Mouse (Mus musculus) lung, postnatal 0 days (tissue): ENCODE measurements around the gene Fnbp1l. TPM values are rescaled to one million over a fixed set of nuclear protein-coding genes. Genes with fewer than 3 reads are reported as not detected.

Experiments used
- ATAC-seq: fragments of 200-750 bp; cut with Nextera tagmentation; 2 replicates; pipeline ENCODE4 v1.8.0; 2017; ENCODE audit warnings: moderate library complexity
- DNase-seq: peaks from one replicate; pipeline ENCODE4 v3.0.0-alpha.2; 2016; ENCODE audit warnings: low spot score
- H3K27ac ChIP-seq: fragments of 300-500 bp; sonication (generic); 2 replicates; pipeline ENCODE4 v1.5.1; 2014; ENCODE audit warnings: antibody characterized with exemption, mild to moderate bottlenecking, low read length, mixed read lengths
- H3K27me3 ChIP-seq: fragments of 300-500 bp; sonication (generic); replicated peaks from 2 replicates; pipeline ENCODE4 v1.6.1; 2014; ENCODE audit warnings: low read length, mixed read lengths; ENCODE audit not compliant: insufficient read depth
- H3K36me3 ChIP-seq: fragments of 300-500 bp; sonication (generic); 2 replicates; pipeline ENCODE4 v1.6.1; 2014; ENCODE audit warnings: low read length, mixed read lengths; ENCODE audit not compliant: insufficient read depth
- H3K4me1 ChIP-seq: fragments of 300-500 bp; sonication (generic); 2 replicates; pipeline ENCODE4 v1.6.1; 2014; ENCODE audit warnings: antibody characterized with exemption, low read depth, low read length, mixed read lengths; ENCODE audit not compliant: insufficient read depth
- H3K4me2 ChIP-seq: fragments of 300-500 bp; sonication (generic); replicated peaks from 2 replicates; pipeline ENCODE4 v1.6.1; 2014; ENCODE audit warnings: low read depth, mild to moderate bottlenecking, low read length, moderate library complexity, mixed read lengths
- H3K4me3 ChIP-seq: fragments of 300-500 bp; sonication (generic); 2 replicates; pipeline ENCODE4 v1.5.1; 2014; ENCODE audit warnings: low read depth, low read length
- H3K9ac ChIP-seq: fragments of 300-500 bp; sonication (generic); replicated peaks from 2 replicates; pipeline ENCODE4 v1.6.1; 2014; ENCODE audit warnings: low read depth, mild to moderate bottlenecking
- H3K9me3 ChIP-seq: fragments of 300-500 bp; sonication (generic); 2 replicates; pipeline ENCODE4 v1.6.1; 2016; ENCODE audit warnings: low read length, mixed read lengths
- CTCF ChIP-seq: IDR thresholded peaks from 2 replicates; pipeline ENCODE4 v1.5.1; 2016; ENCODE audit warnings: antibody characterized with exemption, mild to moderate bottlenecking
- EP300 ChIP-seq: IDR thresholded peaks from 2 replicates; pipeline ENCODE4 v1.6.1; 2016; ENCODE audit warnings: antibody characterized with exemption, mild to moderate bottlenecking, control low read depth
- WGBS: fragments of 180-500 bp; shearing (Covaris S2); extraction: QIAGEN DNeasy Blood & Tissue Kit; methylation state at CpG from one replicate; pipeline ENCODE4 v1.1.7; 2014; 5-methylcytosine and 5-hydroxymethylcytosine counted together
- polyA plus RNA-seq: library from polyadenylated mRNA; unstranded; fragments of >200 nt; fragmentation: Nextera tagmentation; extraction: Ambion mirVana; gene quantifications from 2 replicates; pipeline ENCODE4 v1.2.1, GENCODE M21; 2015

The Fnbp1l gene
- polyA plus RNA-seq, 1 experiment from 2014 or later = 32.3 TPM

DNA sequence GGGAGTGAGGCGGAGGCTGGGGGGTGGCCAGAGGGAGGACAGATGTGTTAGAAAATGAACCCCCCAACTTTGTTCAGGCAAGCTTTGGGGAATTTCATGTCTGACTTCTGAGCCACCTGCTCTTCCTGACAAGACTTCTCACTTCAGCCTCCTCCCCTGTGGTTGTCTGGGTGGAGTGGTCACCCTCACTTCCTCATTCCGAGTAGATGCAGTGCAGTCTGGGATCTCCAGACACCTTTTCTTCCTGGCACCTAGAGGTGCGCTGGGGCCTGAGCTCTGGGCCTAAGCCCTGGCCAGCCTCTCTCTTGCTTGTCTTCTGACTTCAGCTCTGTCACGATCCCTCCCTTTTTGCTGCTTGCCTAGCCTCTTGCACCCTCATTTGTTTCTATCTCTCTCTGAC is 98.6 kb downstream of the Fnbp1l start:
- no peak overlapping the region for H3K4me2 ChIP-seq
- no peak overlapping the region for H3K9ac ChIP-seq
- 75% methylated on average over 4 of the region's 4 CpGs for WGBS
- DNase-seq (no peak), ATAC-seq (no peak)
- no peaks in the 10 kb centered on the region for H3K9me3 ChIP-seq
- no peak overlapping the region for H3K4me3 ChIP-seq
- TF ChIP-seq CTCF = no peak
- TF ChIP-seq EP300 = no peak
- no peaks in the 10 kb centered on the region; the same call in 1 of the 2 replicates for H3K4me1 ChIP-seq
- H3K27ac ChIP-seq = no peak overlapping the region
- no peaks in the 10 kb centered on the region for H3K27me3 ChIP-seq
- H3K36me3 ChIP-seq = peaks cover 21% of the 10 kb centered on the region; the same call in 1 of the 2 replicates

DNA sequence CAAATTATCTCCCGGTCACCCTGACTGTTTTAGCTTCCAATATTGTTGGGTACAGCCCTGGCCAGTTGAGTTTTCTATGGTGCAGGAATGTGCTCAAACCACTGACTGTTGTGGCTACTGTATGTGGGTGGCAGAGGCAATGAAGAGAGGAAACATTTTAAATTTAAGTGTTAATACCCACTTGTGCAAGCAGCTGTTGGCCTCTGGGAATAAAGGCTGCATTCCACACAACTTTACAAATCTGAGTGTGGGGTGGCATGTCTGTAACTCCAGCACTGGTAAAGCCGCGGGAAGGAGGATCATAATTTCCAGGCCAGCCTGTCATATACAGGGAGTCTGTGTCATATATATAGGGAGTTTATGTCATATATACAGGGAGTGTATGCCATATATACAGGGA is 99.2 kb downstream of the Fnbp1l start:
- TF ChIP-seq EP300 (no peak), CTCF (no peak)
- no peak for ATAC-seq
- DNase-seq = no peak
- H3K27ac ChIP-seq = no peak overlapping the region
- no peak overlapping the region for H3K4me2 ChIP-seq
- WGBS = 77% methylated on average over 3 of the region's 3 CpGs
- no peaks in the 10 kb centered on the region; the same call in 1 of the 2 replicates for H3K4me1 ChIP-seq
- H3K36me3 ChIP-seq = peaks cover 16% of the 10 kb centered on the region; the same call in 1 of the 2 replicates
- no peaks in the 10 kb centered on the region for H3K27me3 ChIP-seq
- H3K4me3 ChIP-seq = no peak overlapping the region
- H3K9ac ChIP-seq = no peak overlapping the region
- H3K9me3 ChIP-seq = no peaks in the 10 kb centered on the region

DNA sequence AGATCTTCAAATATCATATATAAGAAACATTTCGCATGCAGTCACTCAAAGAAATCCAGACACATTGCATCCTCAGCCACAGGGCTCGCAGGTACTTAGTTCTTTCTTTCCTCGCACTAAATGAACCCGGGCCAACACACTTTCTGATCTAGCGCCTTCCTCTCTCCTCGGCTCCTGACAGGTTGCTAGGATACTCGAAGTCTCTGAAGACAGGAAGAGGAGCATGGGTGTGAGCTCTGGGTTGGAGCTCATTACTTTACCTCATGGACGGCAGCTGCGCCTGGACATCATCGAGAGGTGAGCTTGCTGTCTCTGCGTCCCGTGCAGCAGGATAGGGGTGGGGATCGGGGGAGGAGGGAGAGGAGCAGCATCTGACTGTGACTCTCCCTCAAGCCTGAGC is 100.4 kb downstream of the Fnbp1l start:
- TF ChIP-seq EP300 = no peak
- no peak for TF ChIP-seq CTCF
- no peaks in the 10 kb centered on the region; the same call in 1 of the 2 replicates for H3K4me1 ChIP-seq
- no peaks in the 10 kb centered on the region for H3K27me3 ChIP-seq
- 0 out of 2 replicates have a peak, but pooled peaks cover 15% of the 10 kb centered on the region for H3K36me3 ChIP-seq
- 56% methylated on average over 13 of the region's 13 CpGs for whole genome bisulfite sequencing
- no peak overlapping the region for H3K9ac ChIP-seq
- no peak overlapping the region for H3K27ac ChIP-seq
- no peak overlapping the region for H3K4me2 ChIP-seq
- DNase-seq (no peak), ATAC-seq (no peak)
- H3K9me3 ChIP-seq = no peaks in the 10 kb centered on the region
- H3K4me3 ChIP-seq = no peak overlapping the region

DNA sequence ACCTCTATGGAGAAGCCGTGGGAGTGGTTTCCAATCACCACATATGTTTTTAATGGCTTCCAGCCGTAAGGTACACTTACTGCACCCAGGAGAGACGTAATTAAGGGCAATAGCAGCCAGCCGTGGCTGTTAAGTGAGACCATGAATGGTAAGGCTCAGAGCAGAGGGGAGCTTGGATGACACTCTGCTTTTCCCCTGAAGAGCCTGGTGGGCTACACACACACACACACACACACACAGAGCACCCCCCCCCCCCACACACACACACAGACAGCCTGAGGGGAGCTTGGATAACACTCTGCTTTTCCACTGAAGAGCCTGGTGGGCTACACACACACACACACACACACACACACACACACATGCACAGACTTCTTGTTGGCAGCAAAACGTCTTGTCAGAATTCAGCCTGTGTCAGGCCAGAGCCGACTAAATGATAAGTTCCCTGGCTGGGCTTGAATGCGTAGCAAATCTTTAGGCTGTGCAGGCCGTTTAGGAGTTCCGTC is 101.2 kb downstream of the Fnbp1l start:
- Histone ChIP-seq H3K4me3 (no peak overlapping the region), H3K9ac (no peak overlapping the region), H3K36me3 (0 out of 2 replicates have a peak, but pooled peaks cover 12% of the 10 kb centered on the region), H3K27me3 (no peaks in the 10 kb centered on the region), H3K4me1 (no peaks in the 10 kb centered on the region; the same call in 1 of the 2 replicates), H3K4me2 (no peak overlapping the region), H3K9me3 (no peaks in the 10 kb centered on the region), H3K27ac (no peak overlapping the region)
- no peak for DNase-seq
- TF ChIP-seq CTCF (no peak), EP300 (no peak)
- 63% methylated on average over 9 of the region's 9 CpGs for WGBS
- no peak for ATAC-seq

DNA sequence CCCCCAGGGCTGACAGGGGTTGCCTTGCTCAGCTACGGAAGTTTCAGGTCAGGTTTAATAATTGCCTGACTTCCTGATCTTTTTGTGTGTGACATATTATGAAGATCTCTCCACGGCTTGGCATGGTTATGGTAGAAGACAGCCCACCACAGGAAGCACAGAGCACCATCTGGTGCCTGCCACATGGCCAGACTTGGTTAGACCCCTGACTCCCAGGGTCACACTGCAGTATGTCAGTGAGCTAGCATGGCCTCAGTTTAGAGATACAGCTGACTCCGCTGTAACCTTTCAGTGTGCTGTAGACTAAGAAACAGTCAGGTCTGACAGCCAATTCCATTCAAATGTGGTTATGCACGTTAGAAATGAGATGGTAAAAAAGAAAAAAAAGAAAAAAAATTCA is 101.8 kb downstream of the Fnbp1l start:
- H3K4me3 ChIP-seq = no peak overlapping the region
- H3K36me3 ChIP-seq = 0 out of 2 replicates have a peak, but pooled peaks cover 9% of the 10 kb centered on the region
- H3K27ac ChIP-seq = no peak overlapping the region
- H3K4me1 ChIP-seq = no peaks in the 10 kb centered on the region; the same call in 1 of the 2 replicates
- no peak overlapping the region for H3K4me2 ChIP-seq
- no peaks in the 10 kb centered on the region for H3K9me3 ChIP-seq
- no peak for TF ChIP-seq EP300
- TF ChIP-seq CTCF = no peak
- DNase-seq (no peak), ATAC-seq (no peak)
- H3K27me3 ChIP-seq = no peaks in the 10 kb centered on the region
- 65% methylated on average over 4 of the region's 4 CpGs for WGBS
- H3K9ac ChIP-seq = no peak overlapping the region

DNA sequence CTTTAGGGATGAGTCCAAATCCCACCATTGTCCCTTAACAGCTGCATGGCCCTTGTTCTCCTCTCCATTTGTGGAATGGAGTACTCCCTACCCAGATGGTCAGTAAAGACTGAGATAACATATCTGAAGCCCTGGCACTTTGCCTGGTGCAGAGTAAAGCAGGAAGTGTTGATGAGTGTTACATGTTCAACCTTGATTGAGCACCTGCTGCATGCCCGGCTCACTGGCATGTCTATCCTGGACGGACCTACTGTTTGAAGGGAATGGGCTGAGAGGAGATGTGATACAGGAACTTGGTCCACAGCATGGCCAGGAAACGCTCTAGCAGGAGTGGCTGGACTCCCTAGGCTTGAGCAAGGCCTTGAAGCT is 103.2 kb downstream of the Fnbp1l start:
- Histone ChIP-seq H3K4me3 (no peak overlapping the region), H3K36me3 (0 out of 2 replicates have a peak, but pooled peaks cover 9% of the 10 kb centered on the region), H3K9ac (no peak overlapping the region), H3K27me3 (no peaks in the 10 kb centered on the region), H3K4me2 (no peak overlapping the region), H3K27ac (no peak overlapping the region), H3K9me3 (no peaks in the 10 kb centered on the region), H3K4me1 (no peaks in the 10 kb centered on the region; the same call in 1 of the 2 replicates)
- TF ChIP-seq CTCF (no peak), EP300 (no peak)
- 57% methylated on average over 3 of the region's 3 CpGs for WGBS
- no peak for ATAC-seq
- DNase-seq = no peak
